Mouse (Mus musculus) frontal cortex, adult (tissue): ENCODE measurements around the gene Kcnj5.

Source experiments
- ATAC-seq: cut with Nextera tagmentation; 2 replicates; pipeline ENCODE4 v1.9.2; 2017; ENCODE audit warnings: mild to moderate bottlenecking, moderate library complexity, mixed read lengths; ENCODE audit not compliant: low TSS enrichment

Kcnj5 gene

DNA sequence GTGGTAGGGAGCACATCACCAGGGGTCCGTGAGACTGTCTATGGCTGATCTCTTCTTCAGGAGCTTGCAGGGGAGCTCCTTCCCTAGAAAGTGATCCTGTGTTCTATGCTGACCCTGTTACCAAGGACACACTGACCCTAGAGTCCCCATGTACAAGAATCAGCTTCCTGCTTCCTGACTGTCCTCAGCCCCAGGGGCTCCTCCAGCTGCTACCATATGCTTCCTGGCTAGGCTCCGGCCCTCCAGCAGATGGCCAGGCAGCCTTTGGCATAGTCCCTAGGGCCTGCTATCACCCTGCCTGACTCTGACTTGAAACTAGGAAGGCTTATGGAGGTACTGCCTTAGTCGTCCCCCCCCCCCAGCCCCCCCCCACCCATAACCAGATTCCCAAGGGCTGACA lies 24.0 kb downstream of the Kcnj5 start:
- ATAC-seq: no peak

- no peak for ATAC-seq
These were observed 28.2 kb downstream of the Kcnj5 start for GRCm38 (mm10) chr9:32315999-32316398.

DNA sequence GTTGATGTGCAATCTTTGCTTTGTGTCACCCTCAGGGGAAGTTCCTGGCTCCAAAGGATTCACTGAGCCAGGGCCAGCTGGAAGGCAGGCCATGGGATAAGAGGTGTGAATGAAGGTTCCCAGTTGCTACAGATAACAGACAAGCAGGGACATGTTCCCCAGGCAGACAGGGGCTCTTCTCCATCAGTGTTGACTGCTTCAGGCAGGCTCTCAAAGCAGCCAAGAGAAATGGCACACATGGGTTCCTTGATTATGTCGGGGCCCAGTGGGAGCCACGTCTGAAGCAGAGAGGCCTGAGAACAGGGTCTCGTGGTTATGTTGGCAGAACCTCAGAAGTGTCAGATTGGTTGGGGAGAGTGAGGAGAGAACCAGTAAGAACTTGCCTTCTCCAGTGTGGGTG lies 30.1 kb downstream of the Kcnj5 start:
- no peak for ATAC-seq

- ATAC-seq: no peak
These were observed 31.9 kb downstream of the Kcnj5 start for GRCm38 (mm10) chr9:32312208-32312607.

GRCm38 (mm10) chr9:32311786-32312185 lies 32.4 kb downstream of the Kcnj5 start:
- peak; percentile 81 for ATAC-seq

DNA sequence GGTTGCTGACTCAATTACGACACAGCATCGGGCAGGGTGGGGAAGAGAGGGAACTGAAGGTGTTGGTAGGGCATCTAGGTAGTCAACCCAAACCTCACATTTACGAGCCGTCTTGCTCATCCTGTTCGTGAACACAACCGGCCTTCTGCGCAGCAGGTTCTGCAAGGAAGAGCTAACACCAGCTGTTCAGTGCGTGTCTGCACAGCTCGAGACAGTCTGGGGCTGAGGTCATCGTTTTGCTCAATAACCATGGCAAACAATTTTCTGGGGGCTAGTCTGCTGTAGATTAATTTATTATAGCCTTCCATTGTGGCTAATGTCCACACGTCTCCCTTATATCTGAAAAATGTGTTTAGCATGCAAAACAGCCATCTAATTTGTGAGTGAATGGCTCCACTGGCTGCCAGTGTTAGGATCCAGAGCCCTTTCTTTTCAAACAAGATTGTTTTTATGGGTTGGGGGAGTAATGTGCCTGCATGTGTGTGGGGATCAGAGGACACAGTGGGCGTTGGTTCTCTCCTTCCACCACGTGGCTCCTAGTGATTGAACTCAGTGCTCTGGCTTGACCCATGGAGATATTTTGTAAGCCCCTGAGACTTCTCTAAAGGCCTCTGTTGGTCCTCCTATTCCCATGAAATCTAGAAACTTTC lies 41.5 kb downstream of the Kcnj5 start:
- no peak for ATAC-seq

- no peak for ATAC-seq
These were observed 48.9 kb downstream of the Kcnj5 start for GRCm38 (mm10) chr9:32295061-32295800.

GRCm38 (mm10) chr9:32292686-32293085 lies 51.5 kb downstream of the Kcnj5 start:
- peak; percentile 73 for ATAC-seq

DNA sequence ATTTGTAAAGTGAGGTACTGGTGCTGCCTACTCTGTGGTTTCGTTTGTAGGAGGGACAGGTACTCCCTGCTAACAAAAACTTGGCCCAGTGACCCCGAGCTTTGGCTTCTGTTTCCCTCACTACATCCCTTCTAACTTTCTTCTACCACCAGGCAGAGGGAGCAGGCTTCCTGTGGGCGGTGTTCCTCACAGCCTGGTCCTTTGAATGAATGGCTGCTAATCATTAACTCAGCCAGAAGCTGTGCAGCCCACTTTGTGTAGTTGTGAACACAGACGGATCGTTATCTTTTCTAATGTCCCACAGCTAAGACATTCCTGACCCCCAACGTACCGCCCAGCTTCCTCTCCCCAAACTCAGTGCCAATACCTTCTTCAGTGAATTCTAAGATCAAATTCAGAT lies 52.5 kb downstream of the Kcnj5 start:
- ATAC-seq: no peak

- no peak for ATAC-seq
These were observed 60.6 kb downstream of the Kcnj5 start for GRCm38 (mm10) chr9:32283591-32283990.

DNA sequence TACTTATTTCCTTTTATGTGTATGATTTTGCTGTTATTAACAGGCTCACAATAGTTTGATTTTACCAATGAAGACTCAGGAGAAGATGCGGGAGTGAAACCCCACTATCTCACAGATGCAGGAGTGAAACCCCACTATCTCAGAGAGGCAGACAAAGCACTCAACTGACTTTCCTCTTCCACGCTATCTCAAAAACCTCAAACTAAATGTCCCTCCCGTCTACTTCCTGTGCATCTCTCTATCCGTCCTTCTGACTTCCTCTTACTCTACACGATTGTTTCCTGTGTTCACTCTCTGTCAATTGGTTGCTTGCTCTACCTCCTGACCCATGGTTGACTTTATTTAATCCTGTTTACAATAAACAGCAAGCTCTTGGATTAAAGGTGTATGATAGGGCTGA lies 63.7 kb downstream of the Kcnj5 start:
- no peak for ATAC-seq

DNA sequence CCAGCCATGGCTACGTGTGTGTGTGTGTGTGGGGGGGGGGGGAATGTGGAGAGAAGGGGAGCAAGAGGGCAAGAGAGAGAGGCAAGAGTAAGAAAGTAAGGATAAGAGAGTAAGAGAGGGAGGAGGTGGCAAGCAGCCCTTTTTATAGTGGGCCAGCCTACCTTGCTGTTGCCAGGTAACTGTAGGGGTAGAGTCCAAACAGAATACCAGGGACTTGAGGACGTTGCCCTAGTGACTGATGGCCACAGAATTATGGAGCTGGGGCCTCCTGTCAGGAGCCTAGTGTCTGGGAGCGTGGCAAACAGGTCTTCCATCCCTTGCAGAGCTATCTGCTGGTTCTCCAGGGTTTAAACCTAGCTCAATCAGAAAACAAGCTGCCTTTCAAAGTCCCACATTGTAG lies 64.4 kb downstream of the Kcnj5 start:
- no peak for ATAC-seq

- no peak for ATAC-seq
These were observed 66.1 kb downstream of the Kcnj5 start for GRCm38 (mm10) chr9:32278052-32278451.

- peak; percentile 68 for ATAC-seq
These were observed 72.2 kb downstream of the Kcnj5 start for GRCm38 (mm10) chr9:32271896-32272444.
